Mouse (Mus musculus) lung, adult 2 months (tissue): ENCODE measurements around the gene Tmem45b.

Source experiments
- CTCF ChIP-seq: fragments of 200-500 bp; IDR thresholded peaks from 2 replicates; pipeline ENCODE4 v1.5.1; 2011; ENCODE audit warnings: mild to moderate bottlenecking, low read length, control low read depth; ENCODE audit not compliant: insufficient read depth
- POLR2A ChIP-seq: fragments of 200-500 bp; IDR thresholded peaks from 2 replicates; pipeline ENCODE4 v1.6.1; 2011; ENCODE audit warnings: low read depth, mild to moderate bottlenecking, control low read depth, low read length, borderline replicate concordance; ENCODE audit errors: extremely low read depth

DNA sequence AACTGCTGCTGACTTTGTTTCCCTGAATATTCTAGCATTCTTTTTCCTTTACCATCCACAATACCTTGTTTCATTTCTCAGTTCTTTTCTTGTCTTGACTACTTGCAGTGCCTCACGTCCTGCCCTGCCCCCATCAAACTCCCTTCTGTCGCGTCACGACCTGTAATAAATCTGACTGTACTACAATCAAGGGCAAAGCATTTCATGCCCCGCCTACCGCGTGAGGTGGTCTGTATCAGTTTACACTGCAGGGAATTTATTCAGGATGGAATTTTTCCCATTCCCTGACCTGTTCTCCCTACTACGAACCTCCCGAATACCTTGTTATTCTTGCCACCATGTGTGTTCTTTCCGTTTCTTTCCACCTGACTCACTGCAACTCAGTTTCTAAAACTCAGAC is 12.1 kb downstream of the Tmem45b start:
- no peak for TF ChIP-seq CTCF
- no peak for TF ChIP-seq POLR2A
